In the genomic region with DNA sequence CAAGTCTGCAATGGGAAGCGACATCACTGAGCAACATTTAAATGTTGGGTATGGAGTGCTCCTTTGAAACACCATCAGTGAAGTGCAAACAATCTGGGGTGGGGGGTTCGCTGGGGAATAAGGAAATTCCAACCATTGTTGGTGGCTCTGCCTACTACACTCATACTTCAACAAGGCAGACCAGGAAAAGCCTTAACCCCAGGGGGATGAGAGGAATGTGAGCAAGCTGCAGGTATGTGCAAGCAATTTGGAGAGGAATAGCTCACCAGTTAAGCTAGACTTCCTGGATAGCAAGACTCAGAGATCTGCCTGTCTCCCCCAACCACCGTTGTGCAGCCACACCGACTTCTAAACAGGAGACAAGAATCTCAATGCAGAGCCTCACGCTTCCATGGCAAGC, we compare ENCODE assay signal across 13 mouse cellular contexts.
"Had no signal": no experiment of that assay in that cellular context is flagged by ENCODE, and none has a peak within 500 bp of the region (broad histone marks: within the 10 kb centered on the region; RNA-seq: fewer than 3 reads in every experiment).

No protein-coding gene starts in this region.

- H3K4me2 ChIP-seq: liver, embryonic 12.5 days; midbrain, embryonic 12.5 days; neural tube, embryonic 13.5 days; stomach, embryonic 15.5 days had no signal

- H3K27ac ChIP-seq: limb, embryonic 10.5 days; liver, embryonic 12.5 days; macrophage; midbrain, embryonic 12.5 days; neural tube, embryonic 13.5 days; stomach, embryonic 15.5 days had no signal

- H3K9me3 ChIP-seq: limb, embryonic 10.5 days; liver, embryonic 12.5 days; megakaryocyte, embryonic 14.5 days; midbrain, embryonic 12.5 days; neural tube, embryonic 13.5 days; stomach, embryonic 15.5 days had no signal

- H3K27me3 ChIP-seq: liver, embryonic 12.5 days; megakaryocyte, embryonic 14.5 days; midbrain, embryonic 12.5 days; neural tube, embryonic 13.5 days; stomach, embryonic 15.5 days had no signal

- DNase-seq: kidney, adult 18-20 months; kidney, postnatal 10 days; kidney, postnatal 4 days; right cerebral cortex, postnatal 14 days; thymus, postnatal 36 days had no signal

- ATAC-seq: liver, embryonic 12.5 days; midbrain, embryonic 16.5 days had no signal

- H3K4me1 ChIP-seq: limb, embryonic 10.5 days; liver, embryonic 12.5 days; midbrain, embryonic 12.5 days; stomach, embryonic 15.5 days had no signal

- H3K36me3 ChIP-seq: liver, embryonic 12.5 days; midbrain, embryonic 12.5 days; neural tube, embryonic 13.5 days; stomach, embryonic 15.5 days had no signal

- H3K9ac ChIP-seq: liver, embryonic 12.5 days; midbrain, embryonic 12.5 days; neural tube, embryonic 13.5 days; stomach, embryonic 15.5 days had no signal

- H3K4me3 ChIP-seq: limb, embryonic 10.5 days; liver, embryonic 12.5 days; megakaryocyte, embryonic 14.5 days; midbrain, embryonic 12.5 days; neural tube, embryonic 13.5 days; stomach, embryonic 15.5 days had no signal
